In genomic region chr17:87490295-87490694, GRCm38 (mm10) we compare ENCODE assay signal across 12 mouse cellular contexts. TPM values are rescaled to one million over a fixed set of nuclear protein-coding genes. Genes with fewer than 3 reads are reported as not detected.
DNase-seq lines count a peak whose midpoint lies in the region; ATAC-seq and TF ChIP-seq lines count a peak whose summit lies in the region.
"Had no signal": no experiment of that assay in that cellular context is flagged by ENCODE, and none has a peak within 500 bp of the region (broad histone marks: within the 10 kb centered on the region; RNA-seq: fewer than 3 reads in every experiment).

No protein-coding gene starts in this region.

- WGBS in hindbrain, embryonic 12.5 days = 56% methylated on average over 6 of the region's 6 CpGs
- WGBS in hindbrain, embryonic 13.5 days = 50% methylated on average over 6 of the region's 6 CpGs
- WGBS in kidney, embryonic 16.5 days = 12% methylated on average over 6 of the region's 6 CpGs

- no peak for DNase-seq in Patski (ENCODE audit: low read depth, low spot score)
- DNase-seq in adrenal gland, adult 2 months = peak; percentile 78
- no peak for DNase-seq in retina, embryonic 14.5 days (ENCODE audit: low spot score)
- DNase-seq: embryo, embryonic 11 days; gastrocnemius, postnatal 14 days; layer of hippocampus, adult 9-11 months; thymus, postnatal 36 days had no signal

- no peak for ATAC-seq in hindbrain, embryonic 12.5 days (ENCODE audit: low FRiP score)
- ATAC-seq in hindbrain, embryonic 13.5 days (ENCODE audit: low FRiP score) = no peak
- ATAC-seq in Patski = peak; percentile 86
- peak; percentile 84 for ATAC-seq in kidney, embryonic 16.5 days (ENCODE audit: low FRiP score, low TSS enrichment)
- ATAC-seq in granulocyte monocyte progenitor cell, adult 5-6 weeks (replicated peaks; ENCODE audit: poor library complexity, severe bottlenecking) = no peak

- 0 out of 2 replicates have a peak overlapping the region, but pooled peaks have one; percentile 35 for H3K27ac ChIP-seq in hindbrain, embryonic 12.5 days
- no peak overlapping the region for H3K27ac ChIP-seq in hindbrain, embryonic 13.5 days
- H3K27ac ChIP-seq in kidney, embryonic 16.5 days (ENCODE audit: low read length) = peak overlapping the region; percentile 29; the same call in 1 of the 2 replicates
- H3K27ac ChIP-seq: hindbrain, embryonic 15.5 days had no signal

- H3K4me2 ChIP-seq in hindbrain, embryonic 12.5 days (replicated peaks) = no peak overlapping the region
- H3K4me2 ChIP-seq in hindbrain, embryonic 13.5 days = no peak overlapping the region
- no peak overlapping the region for H3K4me2 ChIP-seq in kidney, embryonic 16.5 days (replicated peaks; ENCODE audit: low read depth, low read length)
- H3K4me2 ChIP-seq: hindbrain, embryonic 15.5 days had no signal

- H3K4me1 ChIP-seq in hindbrain, embryonic 12.5 days = peaks cover 4% of the 10 kb centered on the region; the same call in 1 of the 2 replicates
- peaks cover 18% of the 10 kb centered on the region for H3K4me1 ChIP-seq in hindbrain, embryonic 13.5 days (replicated peaks)
- H3K4me1 ChIP-seq in kidney, embryonic 16.5 days (ENCODE audit: insufficient read depth, low read length) = peaks cover 8% of the 10 kb centered on the region

- H3K27me3 ChIP-seq in hindbrain, embryonic 12.5 days = no peaks in the 10 kb centered on the region
- no peaks in the 10 kb centered on the region for H3K27me3 ChIP-seq in hindbrain, embryonic 13.5 days
- no peaks in the 10 kb centered on the region for H3K27me3 ChIP-seq in Patski
- no peaks in the 10 kb centered on the region for H3K27me3 ChIP-seq in kidney, embryonic 16.5 days (ENCODE audit: insufficient read depth, low read length)
- H3K27me3 ChIP-seq: hindbrain, embryonic 15.5 days had no signal

- no peak for TF ChIP-seq CTCF in Patski (IDR thresholded peaks at IDR 0.05)

- CTCF ChIA-PET in Patski (lab: Charles Lee) = interaction anchor here (1.1 to 1.3 kb wide), 2 partner anchors 8 to 18 kb away, joined by 4 read pairs; no protein-coding TSS in a partner anchor

- no peak overlapping the region for H3K9ac ChIP-seq in hindbrain, embryonic 12.5 days
- H3K9ac ChIP-seq in hindbrain, embryonic 13.5 days = no peak overlapping the region
- no peak overlapping the region for H3K9ac ChIP-seq in kidney, embryonic 16.5 days (replicated peaks; ENCODE audit: low read length)
- H3K9ac ChIP-seq: hindbrain, embryonic 15.5 days had no signal

- POLR2A ChIA-PET in Patski (lab: Charles Lee) = interaction anchor here (0.7 kb wide), 1 partner anchor 33 kb away, joined by 4 read pairs; no protein-coding TSS in a partner anchor

- H3K36me3 ChIP-seq in hindbrain, embryonic 12.5 days = no peaks in the 10 kb centered on the region
- no peaks in the 10 kb centered on the region for H3K36me3 ChIP-seq in hindbrain, embryonic 13.5 days
- no peaks in the 10 kb centered on the region for H3K36me3 ChIP-seq in kidney, embryonic 16.5 days (ENCODE audit: insufficient read depth, low read length)
- H3K36me3 ChIP-seq: hindbrain, embryonic 15.5 days had no signal

- H3K4me3 ChIP-seq in hindbrain, embryonic 12.5 days = no peak overlapping the region
- H3K4me3 ChIP-seq in hindbrain, embryonic 13.5 days = no peak overlapping the region
- H3K4me3 ChIP-seq in kidney, embryonic 16.5 days (ENCODE audit: low read length) = no peak overlapping the region
- H3K4me3 ChIP-seq: hindbrain, embryonic 15.5 days had no signal

- H3K9me3 ChIP-seq in hindbrain, embryonic 12.5 days (replicated peaks) = 0 out of 2 replicates have a peak, but pooled peaks cover 5% of the 10 kb centered on the region
- peaks cover 5% of the 10 kb centered on the region; the same call in 1 of the 2 replicates for H3K9me3 ChIP-seq in hindbrain, embryonic 13.5 days
- H3K9me3 ChIP-seq in kidney, embryonic 16.5 days (ENCODE audit: low read length) = no peaks in the 10 kb centered on the region
- H3K9me3 ChIP-seq: hindbrain, embryonic 15.5 days had no signal

- in situ Hi-C loops in Patski (cut with MboI; ENCODE audit: low pct_unique_long_range_greater_than_20kb) = no loop called here

RNA-seq across cellular contexts. Expression of gene Calm2, which starts 43.6 kb away (rescaled TPM):
- 1,282 and 1,370 TPM in 2 replicates for polyA plus RNA-seq in hindbrain, embryonic 12.5 days (2016; fragmentation: Nextera tagmentation; extraction: Ambion mirVana)
- polyA plus RNA-seq in hindbrain, embryonic 13.5 days (2015; fragmentation: Nextera tagmentation; extraction: Ambion mirVana) = 2,223 and 2,271 TPM in 2 replicates
- polyA plus RNA-seq in Patski (2021) = 899 TPM
- 100 to 1,000 TPM; 485 to 563 TPM for total RNA-seq in adrenal gland, adult 2 months (2021)
- 6.4 and 6.8 TPM in 2 replicates for polyA plus RNA-seq in adrenal gland, adult 2 months (2012; rRNA removed)
- polyA plus RNA-seq in kidney, embryonic 16.5 days (2015; fragmentation: Nextera tagmentation; extraction: Ambion mirVana) = 1,041 and 1,124 TPM in 2 replicates
- 410 and 477 TPM in 2 replicates for total RNA-seq in granulocyte monocyte progenitor cell, adult 5-6 weeks (2014; fragmentation: Nextera tagmentation)
- 1,690 and 1,803 TPM in 2 replicates for total RNA-seq in granulocyte monocyte progenitor cell, adult 5-6 weeks (2017)

Comparison
In these comparisons a context has a peak if more than half of its experiments do, and no peak if none do; other contexts are left out.
1. ATAC-seq: peak in Patski (single experiment) and kidney, embryonic 16.5 days (single experiment); none in hindbrain, embryonic 12.5 days (single experiment), hindbrain, embryonic 13.5 days (single experiment) and granulocyte monocyte progenitor cell, adult 5-6 weeks (single experiment).
2. RNA of gene Calm2, which starts 43.6 kb away (polyA plus RNA-seq): 2,223 to 2,271 TPM in hindbrain, embryonic 13.5 days, 1,282 to 1,370 TPM in hindbrain, embryonic 12.5 days, 1,041 to 1,124 TPM in kidney, embryonic 16.5 days and 899 TPM in Patski (single experiment); 6.4 to 6.8 TPM in adrenal gland, adult 2 months; every median in the first group is over 100 times any median in the second.